Comparison of ENCODE assay signal across 7 mouse cellular contexts in the genomic region with DNA sequence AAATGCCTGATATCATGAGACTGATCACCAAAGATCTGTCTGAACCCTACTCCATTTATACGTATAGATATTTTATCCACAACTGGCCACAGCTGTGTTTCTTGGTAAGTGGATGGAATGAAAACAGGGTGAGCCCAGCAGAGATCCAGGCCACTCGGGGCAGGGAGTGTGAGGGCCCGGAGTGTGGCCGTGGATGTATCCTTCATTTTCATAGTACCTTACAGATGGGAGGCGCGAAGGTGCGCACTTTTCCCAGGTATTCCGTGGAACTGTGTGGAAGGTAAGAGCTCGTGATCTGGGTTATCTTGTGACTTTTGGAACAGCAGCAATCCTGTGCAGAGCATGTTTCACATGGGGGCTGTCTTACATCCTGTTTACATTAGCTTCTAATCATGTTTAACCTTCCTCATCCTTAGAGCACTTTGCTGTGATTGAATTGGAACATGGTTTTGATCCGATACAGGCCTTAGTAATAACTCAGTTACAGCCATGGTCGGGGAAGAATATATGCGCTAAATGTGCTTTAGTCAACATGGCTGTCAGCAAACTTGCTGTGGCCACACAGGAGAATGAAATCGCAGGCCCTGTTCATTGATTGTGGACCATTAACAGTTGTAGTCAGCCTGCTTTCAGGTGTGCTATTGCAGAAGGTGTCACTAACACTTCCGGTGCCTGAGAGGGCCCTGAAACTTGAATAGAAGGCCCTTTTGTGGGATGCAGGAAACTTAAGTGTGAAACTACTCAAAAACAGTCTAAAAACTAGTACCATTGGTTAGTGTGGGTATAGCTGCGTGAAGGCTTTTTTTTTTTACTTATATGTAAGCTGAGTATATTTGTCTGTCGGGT. TPM values are rescaled to one million over a fixed set of nuclear protein-coding genes. Genes with fewer than 3 reads are reported as not detected.
DNase-seq lines count a peak whose midpoint lies in the region; ATAC-seq and TF ChIP-seq lines count a peak whose summit lies in the region.

No protein-coding gene starts in this region.

- TF ChIP-seq CTCF in liver, embryonic 14.5 days (IDR thresholded peaks at IDR 0.05; ENCODE audit: low read depth) = no peak

- H3K9ac ChIP-seq in liver, embryonic 14.5 days (replicated peaks) = peak overlapping the region; percentile 96

- TF ChIP-seq EP300 in liver, embryonic 14.5 days (IDR thresholded peaks at IDR 0.05; ENCODE audit: low read depth) = no peak

- peak overlapping the region; percentile 98 for H3K4me3 ChIP-seq in embryonic facial prominence, embryonic 10.5 days
- peak overlapping the region; percentile 98 for H3K4me3 ChIP-seq in hindbrain, embryonic 10.5 days
- H3K4me3 ChIP-seq in liver, embryonic 14.5 days (ENCODE audit: insufficient read depth in 1 of 2, low read depth in 2 of 2, low read length in 2 of 2) = peak overlapping the region; percentile 83 to 98

- peak overlapping the region; percentile 93 for H3K27ac ChIP-seq in embryonic facial prominence, embryonic 10.5 days (replicated peaks)
- H3K27ac ChIP-seq in hindbrain, embryonic 10.5 days = peak overlapping the region; percentile 95
- no peak overlapping the region for H3K27ac ChIP-seq in liver, embryonic 14.5 days

- H3K27me3 ChIP-seq in embryonic facial prominence, embryonic 10.5 days (replicated peaks; ENCODE audit: low read depth, poor library complexity, severe bottlenecking) = no peaks in the 10 kb centered on the region
- no peaks in the 10 kb centered on the region for H3K27me3 ChIP-seq in hindbrain, embryonic 10.5 days (ENCODE audit: insufficient read depth, poor library complexity, severe bottlenecking)
- H3K27me3 ChIP-seq in liver, embryonic 14.5 days (ENCODE audit: control insufficient read depth, insufficient read depth, low read length) = no peaks in the 10 kb centered on the region

- ATAC-seq in liver, embryonic 14.5 days (ENCODE audit: insufficient read depth) = no peak

- peak overlapping the region; percentile 96 for H3K4me2 ChIP-seq in liver, embryonic 14.5 days (ENCODE audit: low read depth)

- WGBS in embryonic facial prominence, embryonic 10.5 days = 62% methylated on average over 16 of the region's 16 CpGs
- WGBS in hindbrain, embryonic 10.5 days = 65% methylated on average over 16 of the region's 16 CpGs
- WGBS in liver, embryonic 14.5 days (ENCODE audit: insufficient replicate concordance) = 49% methylated on average over 16 of the region's 16 CpGs

- peaks cover 25% of the 10 kb centered on the region for H3K4me1 ChIP-seq in embryonic facial prominence, embryonic 10.5 days
- H3K4me1 ChIP-seq in hindbrain, embryonic 10.5 days (replicated peaks) = peaks cover 33% of the 10 kb centered on the region
- H3K4me1 ChIP-seq in liver, embryonic 14.5 days (replicated peaks; ENCODE audit: control insufficient read depth in 2 of 2, insufficient read depth in 2 of 2, low read length in 1 of 2) = peaks cover 6 to 15% of the 10 kb centered on the region in 2 experiments; a peak in 3 of 4 replicates

- DNase-seq in right cerebral cortex, adult 18-20 months = peak; percentile 6
- DNase-seq in right cerebral cortex, postnatal 36 days (ENCODE audit: low spot score in 2 of 2) = no peak
- peak; percentile 13 for DNase-seq in embryonic facial prominence, embryonic 10.5 days (ENCODE audit: low spot score)
- no peak for DNase-seq in hindbrain, embryonic 10.5 days (ENCODE audit: low spot score)
- no peak for DNase-seq in liver, embryonic 14.5 days (ENCODE audit: low read depth in 3 of 3, low spot score in 3 of 3)
- DNase-seq in testis, postnatal 10 days (ENCODE audit: low spot score) = peak; percentile 41
- DNase-seq in gastrocnemius, adult 8-10 months (ENCODE audit: low spot score in 2 of 2) = no peak

- peaks cover 27% of the 10 kb centered on the region for H3K36me3 ChIP-seq in embryonic facial prominence, embryonic 10.5 days (replicated peaks)
- H3K36me3 ChIP-seq in hindbrain, embryonic 10.5 days = peaks cover 20% of the 10 kb centered on the region
- H3K36me3 ChIP-seq in liver, embryonic 14.5 days (replicated peaks; ENCODE audit: control insufficient read depth, insufficient read depth, low read depth) = no peaks in the 10 kb centered on the region; the same call in 1 of the 2 replicates

- no peaks in the 10 kb centered on the region for H3K9me3 ChIP-seq in embryonic facial prominence, embryonic 10.5 days
- H3K9me3 ChIP-seq in hindbrain, embryonic 10.5 days = no peaks in the 10 kb centered on the region
- no peaks in the 10 kb centered on the region for H3K9me3 ChIP-seq in liver, embryonic 14.5 days (ENCODE audit: control insufficient read depth, low read length)

RNA-seq across cellular contexts. Expression of a gene that starts 1.5 kb away (rescaled TPM):
- 8.5 and 8.7 TPM in 2 replicates for polyA plus RNA-seq in embryonic facial prominence, embryonic 10.5 days (2016; fragmentation: Nextera tagmentation; extraction: Ambion mirVana)
- 8.1 and 9.8 TPM in 2 replicates for polyA plus RNA-seq in hindbrain, embryonic 10.5 days (2016; fragmentation: Nextera tagmentation; extraction: Ambion mirVana)
- 4.2 and 5.7 TPM in 2 replicates for polyA plus RNA-seq in liver, embryonic 14.5 days (2012; rRNA removed)
- polyA plus RNA-seq in liver, embryonic 14.5 days (2014; fragmentation: Nextera tagmentation; extraction: Ambion mirVana) = 4.8 and 5.2 TPM in 2 replicates
- 10 to 100 TPM; 16.5 to 22.7 (median 17.6) TPM for total RNA-seq in gastrocnemius, adult 8-10 months (2022)

Comparison
In these comparisons a context has a peak if more than half of its experiments do, and no peak if none do; other contexts are left out.
1. DNase-seq: peak in right cerebral cortex, adult 18-20 months (single experiment), embryonic facial prominence, embryonic 10.5 days (single experiment) and testis, postnatal 10 days (single experiment); none in right cerebral cortex, postnatal 36 days (0 of 2), hindbrain, embryonic 10.5 days (single experiment), liver, embryonic 14.5 days (0 of 3) and gastrocnemius, adult 8-10 months (0 of 2).
2. Peak in every context shown above with its lines, with median percentiles within 50 percentile points of each other: H3K4me3 ChIP-seq.